Mouse (Mus musculus) urinary bladder, postnatal 14 days (tissue): ENCODE data around the gene Pdzk1.

Experiments
- DNase-seq: peaks from one replicate; pipeline ENCODE4 v3.0.0; 2021; ENCODE audit warnings: low spot score

The Pdzk1 gene

GRCm38 (mm10) chr3:96883690-96884089, 54.6 kb downstream of the Pdzk1 start:
- no peak for DNase-seq

- DNase-seq = no peak
Observed at GRCm38 (mm10) chr3:96902336-96902999, 73.4 kb downstream of the Pdzk1 start.

- no peak for DNase-seq
Observed at GRCm38 (mm10) chr3:96904393-96904792, 75.3 kb downstream of the Pdzk1 start, which contains the start of gene Gja5. TSS of gene Gja5 (plus strand) at chr3:96904693.

- peak; percentile 93 for DNase-seq
Observed at GRCm38 (mm10) chr3:96904851-96905541, 75.9 kb downstream of the Pdzk1 start, which contains the start of gene Gpr89. TSS of gene Gpr89 (minus strand) at chr3:96905346.

- DNase-seq = no peak
Observed at GRCm38 (mm10) chr3:96905592-96905991, 76.5 kb downstream of the Pdzk1 start.
